Mouse (Mus musculus) limb, embryonic 14.5 days (tissue): ENCODE measurements at regions not wholly inside any gene's neighbourhood (a gene's known extent, or its start where the extent isn't known, plus 50 kb on each side); places are given as distances from the start of the nearest gene placed in this dataset.
A peak's percentile ranks its signal among the peaks of the same experiment; 100 is the strongest.

Experiments
- ATAC-seq: fragments of 200-750 bp; cut with Nextera tagmentation; 2 replicates; pipeline ENCODE4 v1.8.0; 2017; ENCODE audit warnings: low read depth, moderate number of reproducible peaks, moderate TSS enrichment; ENCODE audit not compliant: low FRiP score
- DNase-seq: peaks from one replicate; pipeline ENCODE4 v3.0.0-alpha.2; 2015; ENCODE audit warnings: low spot score
- H3K27ac ChIP-seq: fragments of 300-500 bp; sonication (generic); replicated peaks from 2 replicates; pipeline ENCODE4 v1.5.1; 2014; ENCODE audit warnings: low read depth, mild to moderate bottlenecking, low read length, moderate library complexity, mixed read lengths
- H3K27me3 ChIP-seq: fragments of 300-500 bp; sonication (generic); 2 replicates; pipeline ENCODE4 v1.6.1; 2014; ENCODE audit warnings: low read length, mixed read lengths; ENCODE audit not compliant: control insufficient read depth, insufficient read depth
- H3K36me3 ChIP-seq: fragments of 300-500 bp; sonication (generic); 2 replicates; pipeline ENCODE4 v1.6.1; 2014; ENCODE audit warnings: mild to moderate bottlenecking, low read length, moderate library complexity, mixed read lengths; ENCODE audit not compliant: control insufficient read depth, insufficient read depth
- H3K4me1 ChIP-seq: fragments of 300-500 bp; sonication (generic); 2 replicates; pipeline ENCODE4 v1.6.1; 2014; ENCODE audit warnings: antibody characterized with exemption, low read length, mixed read lengths; ENCODE audit not compliant: control insufficient read depth, insufficient read depth
- H3K4me2 ChIP-seq: fragments of 300-500 bp; sonication (generic); replicated peaks from 2 replicates; pipeline ENCODE4 v1.6.1; 2014; ENCODE audit warnings: low read depth, mild to moderate bottlenecking, low read length, moderate library complexity; ENCODE audit not compliant: severe bottlenecking
- H3K4me3 ChIP-seq: fragments of 300-500 bp; sonication (generic); replicated peaks from 2 replicates; pipeline ENCODE4 v1.5.1; 2014; ENCODE audit warnings: low read length
- H3K9ac ChIP-seq: fragments of 300-500 bp; sonication (generic); 2 replicates; pipeline ENCODE4 v1.6.1; 2014; ENCODE audit warnings: mild to moderate bottlenecking, low read depth, low read length, moderate library complexity; ENCODE audit not compliant: severe bottlenecking
- H3K9me3 ChIP-seq: fragments of 300-500 bp; sonication (generic); 2 replicates; pipeline ENCODE4 v1.6.1; 2016; ENCODE audit warnings: low read length; ENCODE audit not compliant: control insufficient read depth
- POLR2A ChIP-seq: fragments of 200-500 bp; IDR thresholded peaks from 2 replicates; pipeline ENCODE4 v1.8.0; 2012; ENCODE audit warnings: inconsistent platforms, mild to moderate bottlenecking, moderate library complexity, borderline replicate concordance; ENCODE audit not compliant: insufficient read depth, insufficient read length; ENCODE audit errors: extremely low read depth
- WGBS: fragments of 180-500 bp; shearing (Covaris S2); extraction: QIAGEN DNeasy Blood & Tissue Kit; methylation state at CpG from one replicate; pipeline ENCODE4 v1.1.7; 2014; 5-methylcytosine and 5-hydroxymethylcytosine counted together

GRCm38 (mm10) chr15:5623021-5623420 is 379.0 kb upstream of the Ptger4 start:
- no peak overlapping the region for H3K9ac ChIP-seq
- DNase-seq (no peak), ATAC-seq (no peak)
- no peaks in the 10 kb centered on the region for H3K4me1 ChIP-seq
- WGBS: 79% methylated on average over 5 of the region's 5 CpGs
- H3K27me3 ChIP-seq: no peaks in the 10 kb centered on the region
- H3K27ac ChIP-seq: no peak overlapping the region
- no peak for TF ChIP-seq POLR2A
- H3K36me3 ChIP-seq: no peaks in the 10 kb centered on the region
- H3K4me2 ChIP-seq: no peak overlapping the region
- H3K9me3 ChIP-seq: no peaks in the 10 kb centered on the region
- no peak overlapping the region for H3K4me3 ChIP-seq

- no peak for TF ChIP-seq POLR2A
- DNase-seq (no peak), ATAC-seq (no peak)
- Histone ChIP-seq H3K27me3 (no peaks in the 10 kb centered on the region), H3K4me3 (no peak overlapping the region), H3K4me2 (no peak overlapping the region), H3K27ac (no peak overlapping the region), H3K9ac (no peak overlapping the region), H3K9me3 (no peaks in the 10 kb centered on the region), H3K4me1 (no peaks in the 10 kb centered on the region), H3K36me3 (no peaks in the 10 kb centered on the region)
- 88% methylated on average over 2 of the region's 2 CpGs for WGBS
These were observed 381.4 kb upstream of the Ptger4 start for GRCm38 (mm10) chr15:5625367-5625766.

- WGBS: 9% methylated on average over 1 of the region's 1 CpGs
- no peaks in the 10 kb centered on the region for H3K9me3 ChIP-seq
- H3K9ac ChIP-seq: no peak overlapping the region
- no peaks in the 10 kb centered on the region for H3K36me3 ChIP-seq
- DNase-seq (peak; percentile 44), ATAC-seq (peak; percentile 57; the same call in 1 of the 2 replicates)
- 0 out of 2 replicates have a peak, but pooled peaks cover 4% of the 10 kb centered on the region for H3K4me1 ChIP-seq
- H3K27me3 ChIP-seq: no peaks in the 10 kb centered on the region
- no peak overlapping the region for H3K4me3 ChIP-seq
- no peak overlapping the region for H3K27ac ChIP-seq
- H3K4me2 ChIP-seq: no peak overlapping the region
- TF ChIP-seq POLR2A: no peak
These were observed 402.7 kb upstream of the Ptger4 start for GRCm38 (mm10) chr15:5646673-5647072.

GRCm38 (mm10) chr15:5658796-5659195 is 414.8 kb upstream of the Ptger4 start:
- no peak for ATAC-seq
- 86% methylated on average over 6 of the region's 6 CpGs for WGBS
- H3K4me1 ChIP-seq: no peaks in the 10 kb centered on the region
- no peak for TF ChIP-seq POLR2A
- DNase-seq: no peak
- H3K36me3 ChIP-seq: no peaks in the 10 kb centered on the region
- H3K4me2 ChIP-seq: no peak overlapping the region
- H3K9me3 ChIP-seq: no peaks in the 10 kb centered on the region
- H3K27ac ChIP-seq: no peak overlapping the region
- H3K9ac ChIP-seq: no peak overlapping the region
- H3K27me3 ChIP-seq: no peaks in the 10 kb centered on the region
- no peak overlapping the region for H3K4me3 ChIP-seq

- Histone ChIP-seq H3K4me1 (no peaks in the 10 kb centered on the region), H3K4me3 (no peak overlapping the region), H3K36me3 (no peaks in the 10 kb centered on the region), H3K9me3 (no peaks in the 10 kb centered on the region), H3K4me2 (no peak overlapping the region), H3K27me3 (no peaks in the 10 kb centered on the region), H3K9ac (no peak overlapping the region), H3K27ac (no peak overlapping the region)
- WGBS: 52% methylated on average over 3 of the region's 3 CpGs
- TF ChIP-seq POLR2A: no peak
- ATAC-seq (peak; percentile 50; the same call in 1 of the 2 replicates), DNase-seq (peak; percentile 27)
These were observed 416.8 kb upstream of the Ptger4 start for GRCm38 (mm10) chr15:5660819-5661218.

- no peaks in the 10 kb centered on the region for H3K4me1 ChIP-seq
- H3K9ac ChIP-seq: no peak overlapping the region
- ATAC-seq (no peak), DNase-seq (no peak)
- no peaks in the 10 kb centered on the region for H3K9me3 ChIP-seq
- no peaks in the 10 kb centered on the region for H3K36me3 ChIP-seq
- no peaks in the 10 kb centered on the region for H3K27me3 ChIP-seq
- no peak for TF ChIP-seq POLR2A
- H3K27ac ChIP-seq: no peak overlapping the region
- H3K4me2 ChIP-seq: no peak overlapping the region
- no peak overlapping the region for H3K4me3 ChIP-seq
These were observed 427.8 kb upstream of the Ptger4 start for GRCm38 (mm10) chr15:5671781-5672180.
